Mouse (Mus musculus) spleen, adult 2 months (tissue): ENCODE measurements at regions not wholly inside any gene's neighbourhood (a gene's known extent, or its start where the extent isn't known, plus 50 kb on each side); places are given as distances from the start of the nearest gene placed in this dataset.

Source experiments
- DNase-seq, 2 experiments: peaks; one replicate each; pipeline versions ENCODE4 v3.0.0 to v3.0.0-alpha.2; 2012 to 2021; ENCODE audit warnings: low spot score in 2 of 2, low read depth in 1 of 2
- H3K27ac ChIP-seq: fragments of 200-500 bp; 2 replicates; pipeline ENCODE4 v1.5.1; 2012; ENCODE audit warnings: low read length, inconsistent platforms; ENCODE audit not compliant: insufficient read depth
- H3K27me3 ChIP-seq: fragments of 200-500 bp; 2 replicates; pipeline ENCODE4 v1.6.1; 2012; ENCODE audit warnings: mild to moderate bottlenecking, moderate library complexity, low read length, inconsistent platforms; ENCODE audit not compliant: control insufficient read depth, insufficient read depth
- H3K36me3 ChIP-seq: fragments of 200-500 bp; 2 replicates; pipeline ENCODE4 v1.6.1; 2012; ENCODE audit warnings: mild to moderate bottlenecking, low read length, inconsistent platforms; ENCODE audit not compliant: control insufficient read depth, insufficient read depth
- H3K4me1 ChIP-seq: fragments of 200-500 bp; 2 replicates; pipeline ENCODE4 v1.6.1; 2011; ENCODE audit warnings: inconsistent platforms; ENCODE audit not compliant: control insufficient read depth, insufficient read depth, insufficient read length
- H3K4me3 ChIP-seq: fragments of 200-500 bp; 2 replicates; pipeline ENCODE4 v1.5.1; 2011; ENCODE audit warnings: mild to moderate bottlenecking, inconsistent platforms; ENCODE audit not compliant: insufficient read depth, insufficient read length; ENCODE audit errors: extremely low read depth
- CTCF ChIP-seq: fragments of 200-500 bp; IDR thresholded peaks from 2 replicates; pipeline ENCODE4 v1.5.1; 2011; ENCODE audit warnings: mild to moderate bottlenecking, inconsistent platforms; ENCODE audit not compliant: insufficient read depth, insufficient read length, insufficient replicate concordance; ENCODE audit errors: extremely low read depth
- POLR2A ChIP-seq: fragments of 200-500 bp; IDR thresholded peaks from 2 replicates; pipeline ENCODE4 v1.6.1; 2011; ENCODE audit warnings: low read depth, low read length, inconsistent platforms
- WGBS: fragments of 180-500 bp; shearing (Covaris S2); methylation state at CpG from one replicate; pipeline ENCODE4 v1.1.7; 2018; 5-methylcytosine and 5-hydroxymethylcytosine counted together

DNA sequence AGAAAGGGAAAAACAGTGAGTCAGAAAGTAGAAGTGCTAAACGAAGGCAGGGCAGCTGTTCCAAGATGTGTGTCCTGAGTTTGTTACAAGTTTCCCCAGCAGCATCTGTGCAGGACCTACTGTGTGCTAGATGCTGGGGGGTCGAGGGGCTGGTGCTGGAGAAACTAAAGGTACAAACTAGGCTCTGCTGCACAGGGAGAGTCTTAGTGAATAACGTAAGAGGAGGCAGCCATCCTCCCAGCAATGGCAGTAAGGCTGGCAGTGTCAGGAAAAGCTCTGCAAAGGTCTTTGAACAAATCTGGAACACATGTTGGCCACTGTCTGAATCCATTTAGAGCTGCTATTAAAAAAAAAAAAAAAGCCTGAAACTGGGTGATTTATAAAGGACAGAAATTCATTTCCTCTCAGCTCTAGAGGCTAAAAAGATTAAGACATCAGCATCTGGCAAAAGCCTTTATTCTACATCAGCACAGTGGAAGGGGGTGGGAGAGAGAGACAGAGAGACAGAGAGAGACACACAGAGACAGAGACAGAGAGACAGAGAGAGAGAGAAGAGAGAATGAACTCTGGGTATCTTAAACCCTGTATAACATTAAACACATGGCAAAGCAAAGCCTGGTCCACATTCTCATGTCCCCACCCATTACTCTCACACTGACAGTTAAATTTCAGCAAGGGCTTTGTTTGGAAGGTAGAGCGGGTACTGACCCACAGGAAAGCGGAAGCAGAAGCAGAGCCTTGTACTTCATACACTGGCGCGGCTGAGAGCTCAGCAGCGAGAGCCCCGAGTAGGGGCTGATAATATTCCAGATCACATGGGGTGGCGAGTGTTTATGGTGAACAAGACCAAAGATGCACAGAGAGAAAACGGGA, 55.8 kb upstream of the Slc38a4 start:
- 54% methylated on average over 11 of the region's 11 CpGs for WGBS
- TF ChIP-seq CTCF (no peak), POLR2A (no peak)

DNA sequence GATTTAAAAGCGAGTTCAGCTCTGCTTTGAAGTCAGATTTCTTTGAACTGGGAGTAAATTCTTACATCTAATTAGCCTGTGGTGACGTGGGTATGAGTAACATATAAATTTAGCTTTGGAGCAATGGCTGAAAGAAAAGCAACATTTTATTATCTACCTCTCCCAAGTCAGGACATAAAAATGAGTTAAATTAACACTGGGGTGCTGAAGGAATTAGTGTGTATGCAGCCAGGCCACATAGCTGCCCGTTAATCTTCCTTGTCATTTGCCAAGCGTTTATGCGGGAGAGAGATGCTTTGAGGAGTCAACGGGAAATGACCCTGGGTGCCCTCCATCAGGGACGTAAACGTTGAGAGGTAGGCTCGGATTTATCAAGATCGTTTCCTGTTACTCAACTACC, 52.0 kb upstream of the Slc38a4 start:
- no peaks in the 10 kb centered on the region for H3K27me3 ChIP-seq
- no peak overlapping the region for H3K4me3 ChIP-seq
- TF ChIP-seq CTCF (no peak), POLR2A (no peak)
- H3K36me3 ChIP-seq = no peaks in the 10 kb centered on the region
- DNase-seq = no peak
- WGBS = 45% methylated on average over 10 of the region's 10 CpGs
- H3K27ac ChIP-seq = no peak overlapping the region
- no peaks in the 10 kb centered on the region for H3K4me1 ChIP-seq

More for the DNA sequence above, 55.8 kb upstream of the Slc38a4 start:
- H3K27me3 ChIP-seq = no peaks in the 10 kb centered on the region
- H3K36me3 ChIP-seq = no peaks in the 10 kb centered on the region
- no peak for DNase-seq
- H3K4me1 ChIP-seq = no peaks in the 10 kb centered on the region
- H3K4me3 ChIP-seq = no peak overlapping the region
- H3K27ac ChIP-seq = no peak overlapping the region

DNA sequence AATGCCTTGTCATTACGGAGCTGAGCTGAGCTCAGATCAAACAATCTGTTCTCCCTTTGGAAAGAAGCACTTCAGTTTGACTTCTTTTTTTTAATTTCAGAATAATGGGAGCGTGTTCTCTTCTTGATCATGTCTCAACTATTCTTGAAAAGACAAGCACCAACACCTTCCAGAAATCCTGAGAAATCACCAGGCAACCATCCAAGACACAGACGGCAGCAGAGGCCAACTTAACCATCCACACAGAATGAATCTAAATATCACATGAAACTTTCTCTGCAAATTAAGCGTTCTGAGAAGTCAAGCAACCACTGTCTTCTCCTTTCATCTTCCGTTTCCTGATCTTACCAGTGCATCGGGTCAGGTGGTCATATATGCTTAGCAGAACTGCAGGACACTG, 50.8 kb upstream of the Slc38a4 start:
- Histone ChIP-seq H3K4me3 (no peak overlapping the region), H3K27ac (no peak overlapping the region), H3K27me3 (no peaks in the 10 kb centered on the region), H3K4me1 (no peaks in the 10 kb centered on the region), H3K36me3 (no peaks in the 10 kb centered on the region)
- TF ChIP-seq POLR2A = no peak
- no peak for TF ChIP-seq CTCF
- DNase-seq = no peak
- 88% methylated on average over 6 of the region's 6 CpGs for WGBS
